Mouse (Mus musculus): ENCODE measurements around the gene Lpcat4. TPM values are rescaled to one million over a fixed set of nuclear protein-coding genes. Genes with fewer than 3 reads are reported as not detected.

Lpcat4 gene
- 123 and 178 TPM in 2 replicates for polyA plus RNA-seq (2012; ENCODE audit: low replicate concordance)

DNA sequence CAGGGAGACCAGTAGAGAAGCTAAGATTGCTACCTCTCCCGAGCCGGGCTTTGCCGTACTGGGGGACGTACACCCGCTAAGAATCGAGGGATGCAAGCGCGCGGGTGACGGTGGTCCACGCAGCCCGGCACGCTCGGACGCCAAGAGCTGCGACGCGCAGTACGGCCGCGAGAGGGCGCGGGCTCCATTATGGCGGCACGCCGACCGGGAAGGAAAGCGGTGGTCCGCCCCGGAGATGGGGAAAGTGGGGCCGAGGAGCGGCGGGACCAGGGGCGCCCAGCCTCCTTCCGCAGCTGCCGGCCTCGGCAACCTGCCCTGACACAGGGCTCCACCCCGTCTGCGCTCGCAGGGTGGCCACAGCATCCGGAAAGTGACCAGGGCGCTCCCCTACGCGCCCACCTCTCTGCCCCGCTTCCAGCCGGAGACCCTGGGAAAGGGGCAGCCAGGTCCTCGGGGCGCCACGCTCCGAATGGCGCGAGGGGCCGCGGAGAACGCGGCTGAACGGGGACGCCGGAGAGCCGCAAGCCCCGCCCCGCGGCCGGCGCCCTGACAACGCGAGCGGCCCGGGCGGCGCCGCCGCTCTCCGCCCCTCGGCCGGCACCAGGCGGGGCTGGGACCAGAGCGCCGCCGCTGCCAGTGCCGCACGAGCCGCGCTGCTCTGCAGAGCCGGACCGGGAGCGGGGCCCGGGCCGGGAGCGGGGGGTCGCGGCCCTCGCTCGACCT lies at the start of gene Lpcat4:
Lpcat4 (plus strand) TSS at position 257 of the 723 bp plus-strand sequence.

DNA sequence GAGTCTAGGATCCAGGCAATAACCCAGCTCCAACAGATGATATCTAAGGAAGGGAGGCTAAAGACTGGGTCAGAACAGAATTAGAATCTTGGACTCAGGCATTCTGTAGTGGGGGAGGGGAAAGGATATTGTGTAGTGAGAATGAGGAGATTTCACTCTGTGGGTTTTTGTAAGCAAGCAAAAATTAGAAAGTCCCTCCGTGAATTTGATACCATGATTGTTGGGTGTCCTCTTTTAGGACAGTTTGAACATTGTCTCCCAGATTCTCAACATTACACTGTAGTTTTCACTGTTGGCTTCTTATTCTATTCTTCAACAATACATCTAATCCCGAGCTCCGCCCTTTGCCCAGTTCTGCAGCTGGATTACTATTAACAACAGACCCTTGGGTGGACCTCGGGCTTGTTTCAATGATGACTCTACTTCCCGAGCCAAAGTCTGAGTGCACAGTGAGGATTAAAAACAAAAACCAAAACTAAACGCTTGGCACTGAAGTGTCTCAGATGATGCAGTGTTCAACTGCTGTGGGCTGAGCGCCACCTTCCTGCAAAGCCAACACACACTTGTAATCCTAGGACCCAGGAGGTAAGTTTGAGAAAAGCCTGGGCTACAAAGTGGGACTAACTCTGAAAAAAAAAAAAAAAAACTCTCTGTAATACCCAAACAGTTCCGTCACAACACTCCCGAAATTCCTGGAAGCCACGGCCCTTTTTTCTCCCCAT lies 20.1 kb downstream of the Lpcat4 start, which contains the start of gene Nutm1:
Nutm1 (minus strand) TSS at position 51 of the 722 bp plus-strand sequence.

DNA sequence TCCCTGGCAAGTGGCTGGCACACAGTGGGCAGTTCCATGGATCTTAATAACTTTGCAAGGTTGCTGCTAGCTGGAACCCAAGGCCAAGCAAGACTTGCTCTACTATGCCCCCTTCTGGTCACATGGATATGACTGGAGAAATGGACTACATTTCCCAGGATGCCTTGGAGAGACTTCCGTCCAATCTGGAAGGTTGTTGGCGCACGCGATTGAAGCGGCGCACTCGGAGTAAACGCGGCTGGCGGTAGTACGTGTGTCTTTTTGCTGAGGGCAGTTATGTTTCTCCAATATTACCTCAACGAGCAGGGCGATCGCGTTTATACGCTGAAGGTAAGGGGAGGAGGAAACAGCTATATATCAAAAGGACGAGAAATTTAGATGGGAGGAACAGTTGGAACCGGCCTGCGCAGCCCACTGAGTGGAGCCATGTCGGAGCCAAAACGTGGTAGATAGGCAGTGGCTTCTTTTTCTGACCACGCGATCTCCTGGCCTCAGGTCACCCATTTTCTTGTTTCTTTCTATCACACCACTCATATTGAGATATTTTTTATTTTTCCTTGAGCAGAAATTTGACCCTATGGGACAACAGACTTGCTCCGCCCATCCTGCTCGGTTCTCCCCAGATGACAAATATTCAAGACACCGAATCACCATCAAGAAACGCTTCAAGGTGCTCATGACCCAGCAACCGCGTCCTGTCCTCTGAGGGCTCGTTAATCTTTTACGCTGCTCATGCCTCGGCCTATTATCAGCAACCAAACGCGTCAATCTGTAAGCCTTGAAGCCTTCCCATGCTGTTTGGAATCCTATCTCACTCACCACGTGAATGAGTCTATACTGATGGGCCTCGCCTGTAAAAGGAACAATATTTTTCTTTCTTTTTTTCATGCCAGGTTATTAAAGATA lies 22.7 kb downstream of the Lpcat4 start, which contains the start of gene Nop10:
Nop10 (plus strand) TSS at position 179 of the 906 bp plus-strand sequence.

DNA sequence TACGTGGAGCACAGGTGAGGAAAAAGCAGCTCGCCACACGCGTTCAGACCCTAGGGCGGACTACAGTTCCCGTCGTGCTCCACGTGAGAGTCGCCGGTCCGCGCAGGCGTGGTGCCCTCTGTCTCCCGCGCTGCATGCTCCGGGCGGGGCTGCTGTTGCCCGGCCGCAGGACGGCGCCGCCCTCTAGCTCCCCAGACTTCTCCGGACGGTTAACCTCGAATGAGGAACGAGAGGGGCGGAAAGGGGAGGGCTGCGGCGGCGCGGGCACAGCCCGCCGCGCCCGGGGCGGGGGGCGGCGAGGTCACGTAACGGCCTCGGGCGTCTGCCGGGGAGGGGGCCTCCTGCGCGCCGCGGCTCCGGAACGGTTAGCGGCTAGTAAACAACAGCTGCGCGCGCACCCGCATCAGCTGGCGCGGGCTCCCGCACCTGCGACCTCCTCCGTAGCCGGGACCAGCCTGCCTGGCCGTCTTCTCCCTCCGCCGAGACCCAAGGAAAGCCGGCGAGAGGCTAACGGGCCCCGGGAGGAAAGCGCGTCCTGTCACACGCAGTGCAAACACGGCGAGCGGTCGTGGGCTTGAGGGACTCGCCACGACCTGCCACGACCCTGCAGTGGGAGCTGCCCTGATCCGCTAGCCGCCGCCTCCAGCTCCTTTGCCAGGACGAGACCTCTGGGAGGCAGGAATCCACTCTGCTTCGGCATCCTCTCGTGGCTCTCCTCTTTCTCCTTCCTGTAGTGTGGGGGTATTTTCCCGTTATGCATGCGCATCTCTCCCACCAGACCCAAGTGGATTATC lies 26.4 kb downstream of the Lpcat4 start, which contains the start of gene Slc12a6:
Slc12a6 (plus strand) TSS at position 378 of the 794 bp plus-strand sequence.

DNA sequence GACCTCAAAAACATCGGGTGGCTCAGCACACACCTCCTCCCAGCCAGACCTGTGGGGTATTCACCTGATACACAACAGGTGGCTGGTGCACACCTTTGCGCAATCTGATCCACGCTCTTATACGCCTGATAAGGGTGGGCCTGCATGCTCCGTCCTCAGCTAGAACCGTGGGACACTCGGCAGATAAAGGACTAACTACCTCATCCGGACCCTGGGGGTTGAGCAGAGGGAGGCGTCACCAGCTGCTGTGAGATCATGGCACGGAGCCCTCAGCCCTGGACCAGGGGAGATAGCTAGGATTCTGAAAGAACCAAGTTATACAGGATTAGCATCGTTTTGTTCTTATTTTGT lies 26.9 kb downstream of the Lpcat4 start, which contains the start of gene Gm21985:
Gm21985 (plus strand) TSS at position 73 of the 351 bp plus-strand sequence.

Other genes with a start within 250 kb of the Lpcat4 start
- not detected in 2 replicates for gene Olfr1309, start 249.2 kb upstream of the Lpcat4 start, polyA plus RNA-seq (2012; ENCODE audit: low replicate concordance)
- not detected in 2 replicates for gene Olfr1310, start 226.8 kb upstream of the Lpcat4 start, polyA plus RNA-seq (2012; ENCODE audit: low replicate concordance)
- not detected in 2 replicates for gene Olfr1311, start 215.1 kb upstream of the Lpcat4 start, polyA plus RNA-seq (2012; ENCODE audit: low replicate concordance)
- not detected in 2 replicates for gene Olfr1312, start 189.2 kb upstream of the Lpcat4 start, polyA plus RNA-seq (2012; ENCODE audit: low replicate concordance)
- gene Olfr1313, start 161.6 kb upstream of the Lpcat4 start, polyA plus RNA-seq (2012; ENCODE audit: low replicate concordance) = not detected in 2 replicates
- 0.13 TPM in 1 of 2 replicates, not detected in the other for gene Olfr1314, start 142.7 kb upstream of the Lpcat4 start, polyA plus RNA-seq (2012; ENCODE audit: low replicate concordance)
- gene Olfr1315-ps1, start 124.0 kb upstream of the Lpcat4 start, polyA plus RNA-seq (2012; ENCODE audit: low replicate concordance) = not detected in 2 replicates
- not detected in 2 replicates for gene Olfr1316, start 104.5 kb upstream of the Lpcat4 start, polyA plus RNA-seq (2012; ENCODE audit: low replicate concordance)
- not detected in 2 replicates for gene Olfr1317, start 99.1 kb upstream of the Lpcat4 start, polyA plus RNA-seq (2012; ENCODE audit: low replicate concordance)
- not detected in 2 replicates for gene Olfr1318, start 85.3 kb upstream of the Lpcat4 start, polyA plus RNA-seq (2012; ENCODE audit: low replicate concordance)
- not detected in 2 replicates for gene Nutm1, start 19.8 kb downstream of the Lpcat4 start, polyA plus RNA-seq (2012; ENCODE audit: low replicate concordance)
- gene Nop10, start 22.5 kb downstream of the Lpcat4 start, polyA plus RNA-seq (2012; ENCODE audit: low replicate concordance) = 16.1 and 28.0 TPM in 2 replicates
- 35.9 and 48.7 TPM in 2 replicates for gene Slc12a6, start 26.4 kb downstream of the Lpcat4 start, polyA plus RNA-seq (2012; ENCODE audit: low replicate concordance)
- not detected in 2 replicates for gene Gm21985, start 26.8 kb downstream of the Lpcat4 start, polyA plus RNA-seq (2012; ENCODE audit: low replicate concordance)
- gene Emc4, start 128.6 kb downstream of the Lpcat4 start, polyA plus RNA-seq (2012; ENCODE audit: low replicate concordance) = 20.2 and 37.0 TPM in 2 replicates
- gene Katnbl1, start 139.7 kb downstream of the Lpcat4 start, polyA plus RNA-seq (2012; ENCODE audit: low replicate concordance) = 1.9 and 4.1 TPM in 2 replicates
- 0.96 and 2.8 TPM in 2 replicates for gene Emc7, start 215.5 kb downstream of the Lpcat4 start, polyA plus RNA-seq (2012; ENCODE audit: low replicate concordance)
- gene Chrm5, start 241.3 kb downstream of the Lpcat4 start, polyA plus RNA-seq (2012; ENCODE audit: low replicate concordance) = not detected in 2 replicates